Mouse (Mus musculus): ENCODE measurements around the gene Cdv3. TPM values are rescaled to one million over a fixed set of nuclear protein-coding genes. Genes with fewer than 3 reads are reported as not detected.

The Cdv3 gene
- polyA plus RNA-seq, 1 experiment, result 348 TPM

- no peak for TF ChIP-seq CTCF (IDR thresholded peaks at IDR 0.05; ENCODE audit: low read depth, low read length)
- no peak for TF ChIP-seq POLR2A (IDR thresholded peaks at IDR 0.05; ENCODE audit: insufficient read depth, low read length)
- TF ChIP-seq EP300 (IDR thresholded peaks at IDR 0.05; ENCODE audit: insufficient read depth, low read depth, low read length), result no peak
- H3K36me3 ChIP-seq (ENCODE audit: control insufficient read depth, insufficient read depth, low read length, poor library complexity, severe bottlenecking), result peaks cover 76% of the 10 kb centered on the region
Measured at GRCm38 (mm10) chr9:103348791-103349190, 16.8 kb downstream of the Cdv3 start.

GRCm38 (mm10) chr9:103347996-103348490 is 17.6 kb downstream of the Cdv3 start:
- Histone ChIP-seq H3K9me3 (replicated peaks; ENCODE audit: control insufficient read depth, insufficient read depth, low read length, poor library complexity, severe bottlenecking) (no peaks in the 10 kb centered on the region), H3K9ac (ENCODE audit: low read depth, poor library complexity, severe bottlenecking) (no peak overlapping the region), H3K4me3 (ENCODE audit: low read depth, low read length) (no peak overlapping the region), H3K27ac (ENCODE audit: insufficient read depth, low read length) (no peak overlapping the region), H3K4me1 (ENCODE audit: control insufficient read depth, insufficient read depth, low read length) (no peaks in the 10 kb centered on the region), H3K36me3 (ENCODE audit: control insufficient read depth, insufficient read depth, low read length, poor library complexity, severe bottlenecking) (peaks cover 81% of the 10 kb centered on the region), H3K27me3 (ENCODE audit: control insufficient read depth, insufficient read depth, low read length, poor library complexity, severe bottlenecking) (no peaks in the 10 kb centered on the region)
- TF ChIP-seq CTCF (IDR thresholded peaks at IDR 0.05; ENCODE audit: low read depth, low read length), result no peak
- no peak for TF ChIP-seq POLR2A (IDR thresholded peaks at IDR 0.05; ENCODE audit: insufficient read depth, low read length)
- no peak for TF ChIP-seq EP300 (IDR thresholded peaks at IDR 0.05; ENCODE audit: insufficient read depth, low read depth, low read length)

More at GRCm38 (mm10) chr9:103348791-103349190, 16.8 kb downstream of the Cdv3 start:
- no peak overlapping the region for H3K4me3 ChIP-seq (ENCODE audit: low read depth, low read length)
- no peaks in the 10 kb centered on the region for H3K9me3 ChIP-seq (replicated peaks; ENCODE audit: control insufficient read depth, insufficient read depth, low read length, poor library complexity, severe bottlenecking)
- H3K4me1 ChIP-seq (ENCODE audit: control insufficient read depth, insufficient read depth, low read length), result no peaks in the 10 kb centered on the region
- no peak overlapping the region for H3K9ac ChIP-seq (ENCODE audit: low read depth, poor library complexity, severe bottlenecking)
- H3K27me3 ChIP-seq (ENCODE audit: control insufficient read depth, insufficient read depth, low read length, poor library complexity, severe bottlenecking), result no peaks in the 10 kb centered on the region
- H3K27ac ChIP-seq (ENCODE audit: insufficient read depth, low read length), result no peak overlapping the region

- Histone ChIP-seq H3K4me3 (ENCODE audit: low read depth, low read length) (no peak overlapping the region), H3K9ac (ENCODE audit: low read depth, poor library complexity, severe bottlenecking) (no peak overlapping the region), H3K4me1 (ENCODE audit: control insufficient read depth, insufficient read depth, low read length) (no peaks in the 10 kb centered on the region), H3K9me3 (replicated peaks; ENCODE audit: control insufficient read depth, insufficient read depth, low read length, poor library complexity, severe bottlenecking) (no peaks in the 10 kb centered on the region), H3K27me3 (ENCODE audit: control insufficient read depth, insufficient read depth, low read length, poor library complexity, severe bottlenecking) (no peaks in the 10 kb centered on the region), H3K27ac (ENCODE audit: insufficient read depth, low read length) (no peak overlapping the region), H3K36me3 (ENCODE audit: control insufficient read depth, insufficient read depth, low read length, poor library complexity, severe bottlenecking) (peaks cover 84% of the 10 kb centered on the region)
- TF ChIP-seq POLR2A (IDR thresholded peaks at IDR 0.05; ENCODE audit: insufficient read depth, low read length) (no peak), EP300 (IDR thresholded peaks at IDR 0.05; ENCODE audit: insufficient read depth, low read depth, low read length) (no peak), CTCF (IDR thresholded peaks at IDR 0.05; ENCODE audit: low read depth, low read length) (no peak)
Measured at GRCm38 (mm10) chr9:103347045-103347444, 18.6 kb downstream of the Cdv3 start.

- TF ChIP-seq POLR2A (IDR thresholded peaks at IDR 0.05; ENCODE audit: insufficient read depth, low read length), result no peak
- no peak for TF ChIP-seq EP300 (IDR thresholded peaks at IDR 0.05; ENCODE audit: insufficient read depth, low read depth, low read length)
- no peak for TF ChIP-seq CTCF (IDR thresholded peaks at IDR 0.05; ENCODE audit: low read depth, low read length)
- Histone ChIP-seq H3K9ac (ENCODE audit: low read depth, poor library complexity, severe bottlenecking) (no peak overlapping the region), H3K4me3 (ENCODE audit: low read depth, low read length) (no peak overlapping the region), H3K36me3 (ENCODE audit: control insufficient read depth, insufficient read depth, low read length, poor library complexity, severe bottlenecking) (peaks cover 86% of the 10 kb centered on the region), H3K9me3 (replicated peaks; ENCODE audit: control insufficient read depth, insufficient read depth, low read length, poor library complexity, severe bottlenecking) (no peaks in the 10 kb centered on the region), H3K27me3 (ENCODE audit: control insufficient read depth, insufficient read depth, low read length, poor library complexity, severe bottlenecking) (no peaks in the 10 kb centered on the region), H3K27ac (ENCODE audit: insufficient read depth, low read length) (no peak overlapping the region), H3K4me1 (ENCODE audit: control insufficient read depth, insufficient read depth, low read length) (no peaks in the 10 kb centered on the region)
Measured at GRCm38 (mm10) chr9:103336912-103337311, 28.7 kb downstream of the Cdv3 start.

GRCm38 (mm10) chr9:103332663-103333062 is 33.0 kb downstream of the Cdv3 start:
- Histone ChIP-seq H3K9me3 (replicated peaks; ENCODE audit: control insufficient read depth, insufficient read depth, low read length, poor library complexity, severe bottlenecking) (no peaks in the 10 kb centered on the region), H3K4me1 (ENCODE audit: control insufficient read depth, insufficient read depth, low read length) (no peaks in the 10 kb centered on the region), H3K27me3 (ENCODE audit: control insufficient read depth, insufficient read depth, low read length, poor library complexity, severe bottlenecking) (no peaks in the 10 kb centered on the region), H3K9ac (ENCODE audit: low read depth, poor library complexity, severe bottlenecking) (no peak overlapping the region), H3K27ac (ENCODE audit: insufficient read depth, low read length) (no peak overlapping the region), H3K36me3 (ENCODE audit: control insufficient read depth, insufficient read depth, low read length, poor library complexity, severe bottlenecking) (peaks cover 84% of the 10 kb centered on the region), H3K4me3 (ENCODE audit: low read depth, low read length) (no peak overlapping the region)
- no peak for TF ChIP-seq POLR2A (IDR thresholded peaks at IDR 0.05; ENCODE audit: insufficient read depth, low read length)
- no peak for TF ChIP-seq CTCF (IDR thresholded peaks at IDR 0.05; ENCODE audit: low read depth, low read length)
- no peak for TF ChIP-seq EP300 (IDR thresholded peaks at IDR 0.05; ENCODE audit: insufficient read depth, low read depth, low read length)

GRCm38 (mm10) chr9:103326449-103326848 is 39.2 kb downstream of the Cdv3 start:
- no peak overlapping the region for H3K4me3 ChIP-seq (ENCODE audit: low read depth, low read length)

More at GRCm38 (mm10) chr9:103326449-103326848, 39.2 kb downstream of the Cdv3 start:
- Histone ChIP-seq H3K9ac (ENCODE audit: low read depth, poor library complexity, severe bottlenecking) (no peak overlapping the region), H3K27me3 (ENCODE audit: control insufficient read depth, insufficient read depth, low read length, poor library complexity, severe bottlenecking) (no peaks in the 10 kb centered on the region), H3K27ac (ENCODE audit: insufficient read depth, low read length) (no peak overlapping the region), H3K4me1 (ENCODE audit: control insufficient read depth, insufficient read depth, low read length) (no peaks in the 10 kb centered on the region), H3K9me3 (replicated peaks; ENCODE audit: control insufficient read depth, insufficient read depth, low read length, poor library complexity, severe bottlenecking) (no peaks in the 10 kb centered on the region), H3K36me3 (ENCODE audit: control insufficient read depth, insufficient read depth, low read length, poor library complexity, severe bottlenecking) (peaks cover 82% of the 10 kb centered on the region)
- TF ChIP-seq EP300 (IDR thresholded peaks at IDR 0.05; ENCODE audit: insufficient read depth, low read depth, low read length) (no peak), POLR2A (IDR thresholded peaks at IDR 0.05; ENCODE audit: insufficient read depth, low read length) (no peak), CTCF (IDR thresholded peaks at IDR 0.05; ENCODE audit: low read depth, low read length) (no peak)

Data from ES-Bruce4 (cell line).